Mouse (Mus musculus): ENCODE results near the gene Map4. TPM values are rescaled to one million over a fixed set of nuclear protein-coding genes. Genes with fewer than 3 reads are reported as not detected.

Map4 gene
- total and polyA plus RNA-seq, 3 experiments, result 14.4 to 45.8 (median 28.9) TPM

- Histone ChIP-seq H3K9ac (ENCODE audit: insufficient read depth, low read depth) (no peak overlapping the region), H3K4me1 (ENCODE audit: control insufficient read depth in 1 of 2, insufficient read depth in 2 of 2) (peaks cover 0 to 25% of the 10 kb centered on the region in 2 experiments; a peak in 2 of 4 replicates), H3K27ac (ENCODE audit: insufficient read depth, low read depth) (no peak overlapping the region), H3K4me3 (replicated peaks in 1 of 3; ENCODE audit: low read depth in 2 of 3, low read length in 2 of 3, poor library complexity in 1 of 3) (no peak overlapping the region), H3K27me3 (replicated peaks) (no peaks in the 10 kb centered on the region), H3K4me2 (ENCODE audit: insufficient read depth, low read depth, poor library complexity, severe bottlenecking) (no peak overlapping the region), H3K36me3 (replicated peaks in 1 of 2; ENCODE audit: control insufficient read depth in 1 of 2, insufficient read depth in 1 of 2, low read length in 1 of 2) (no peaks in the 10 kb centered on the region), H3K79me2 (replicated peaks; ENCODE audit: control insufficient read depth, extremely low read depth, insufficient read depth, poor library complexity, severe bottlenecking) (no peaks in the 10 kb centered on the region), H3K9me3 (replicated peaks; ENCODE audit: low read length) (no peaks in the 10 kb centered on the region)
- TF ChIP-seq POLR2AphosphoS2 (IDR thresholded peaks at IDR 0.05; ENCODE audit: low read depth, low read length) (no peak), MAFK (IDR thresholded peaks at IDR 0.05; ENCODE audit: insufficient replicate concordance, low read length) (no peak), TCF12 (IDR thresholded peaks at IDR 0.05; ENCODE audit: low read depth, low read length) (no peak), SIN3A (IDR thresholded peaks at IDR 0.05; ENCODE audit: low read length) (no peak), USF1 (IDR thresholded peaks at IDR 0.05; ENCODE audit: low read depth, low read length) (no peak), ETS1 (conservative IDR thresholded peaks at IDR 0.05; ENCODE audit: low read depth, low read length) (no peak), BHLHE40 (IDR thresholded peaks at IDR 0.05; ENCODE audit: low read depth, low read length) (no peak), MEF2A (IDR thresholded peaks at IDR 0.05; ENCODE audit: borderline replicate concordance, low read depth, low read length) (no peak), USF2 (conservative IDR thresholded peaks at IDR 0.05; ENCODE audit: low read depth, low read length) (no peak), POLR2A (IDR thresholded peaks at IDR 0.05; ENCODE audit: low read depth, low read length) (no peak), KAT2A (IDR thresholded peaks at IDR 0.05; ENCODE audit: insufficient replicate concordance, low read length) (no peak), ZC3H11A (IDR thresholded peaks at IDR 0.05; ENCODE audit: low read depth, low read length) (no peak), GABPA (IDR thresholded peaks at IDR 0.05; ENCODE audit: insufficient replicate concordance, low read depth, low read length) (no peak)
- in situ Hi-C loops (cut with MboI; ENCODE audit: low pct_ligation_motif_present, low pct_unique_long_range_greater_than_20kb, low sequenced_read_pairs), result no loop called here
- DNase-seq (ENCODE audit: extremely low read depth), result no peak
- dilution Hi-C loops (cut with MboI; ENCODE audit: extremely low pct_ligation_motif_present, extremely low pct_unique_long_range_greater_than_20kb, low sequenced_read_pairs), result no loop called here
Measured at GRCm38 (mm10) chr9:109911779-109912178, 19.5 kb upstream of the Map4 start.

GRCm38 (mm10) chr9:109914269-109914926, 16.9 kb upstream of the Map4 start:
- Histone ChIP-seq H3K4me1 (ENCODE audit: control insufficient read depth in 1 of 2, insufficient read depth in 2 of 2) (peaks cover 0 to 16% of the 10 kb centered on the region in 2 experiments; a peak in 2 of 4 replicates), H3K9ac (ENCODE audit: insufficient read depth, low read depth) (no peak overlapping the region), H3K4me2 (ENCODE audit: insufficient read depth, low read depth, poor library complexity, severe bottlenecking) (peak overlapping the region; percentile 6; the same call in 1 of the 2 replicates), H3K27me3 (replicated peaks) (no peaks in the 10 kb centered on the region), H3K27ac (ENCODE audit: insufficient read depth, low read depth) (no peak overlapping the region), H3K9me3 (replicated peaks; ENCODE audit: low read length) (no peaks in the 10 kb centered on the region), H3K36me3 (replicated peaks in 1 of 2; ENCODE audit: control insufficient read depth in 1 of 2, insufficient read depth in 1 of 2, low read length in 1 of 2) (no peaks in the 10 kb centered on the region), H3K4me3 (replicated peaks in 1 of 3; ENCODE audit: low read depth in 2 of 3, low read length in 2 of 3, poor library complexity in 1 of 3) (no peak overlapping the region), H3K79me2 (replicated peaks; ENCODE audit: control insufficient read depth, extremely low read depth, insufficient read depth, poor library complexity, severe bottlenecking) (no peaks in the 10 kb centered on the region)
- in situ Hi-C loops (cut with MboI; ENCODE audit: low pct_ligation_motif_present, low pct_unique_long_range_greater_than_20kb, low sequenced_read_pairs), result no loop called here
- peak; percentile 52 for DNase-seq (ENCODE audit: extremely low read depth)
- TF ChIP-seq TBP (conservative IDR thresholded peaks at IDR 0.05; ENCODE audit: low read depth, low read length), result 0 out of 2 replicates have a peak, but pooled peaks have one; percentile 46
- no peak for TF ChIP-seq ZKSCAN1 (IDR thresholded peaks at IDR 0.05; ENCODE audit: borderline replicate concordance, low read depth, low read length)
- TF ChIP-seq RAD21 (IDR thresholded peaks at IDR 0.05; ENCODE audit: low read depth, low read length), result peak; percentile 40
- TF ChIP-seq ETS1 (conservative IDR thresholded peaks at IDR 0.05; ENCODE audit: low read depth, low read length), result 0 out of 2 replicates have a peak, but pooled peaks have one; percentile 11
- peak in 1 of 2 experiments; percentile 55; a peak in 2 of 4 replicates for TF ChIP-seq CTCF (conservative IDR thresholded peaks at IDR 0.05 in 1 of 2, IDR thresholded peaks at IDR 0.05 in 1 of 2; ENCODE audit: low read depth in 2 of 2, low read length in 2 of 2)
- TF ChIP-seq SMC3 (IDR thresholded peaks at IDR 0.05; ENCODE audit: low read depth, low read length), result peak; percentile 29
- dilution Hi-C loops (cut with MboI; ENCODE audit: extremely low pct_ligation_motif_present, extremely low pct_unique_long_range_greater_than_20kb, low sequenced_read_pairs), result no loop called here

Data from CH12.LX (cell line).